Mouse (Mus musculus) monocyte, adult 2 months (primary cell): ENCODE results near the gene Olfr1302.

ENCODE experiments used
- DNase-seq, 2 experiments: peaks; one replicate each; pipeline ENCODE4 v3.0.0; 2022; ENCODE audit warnings: low spot score in 2 of 2, low read depth in 1 of 2

The Olfr1302 gene

DNA sequence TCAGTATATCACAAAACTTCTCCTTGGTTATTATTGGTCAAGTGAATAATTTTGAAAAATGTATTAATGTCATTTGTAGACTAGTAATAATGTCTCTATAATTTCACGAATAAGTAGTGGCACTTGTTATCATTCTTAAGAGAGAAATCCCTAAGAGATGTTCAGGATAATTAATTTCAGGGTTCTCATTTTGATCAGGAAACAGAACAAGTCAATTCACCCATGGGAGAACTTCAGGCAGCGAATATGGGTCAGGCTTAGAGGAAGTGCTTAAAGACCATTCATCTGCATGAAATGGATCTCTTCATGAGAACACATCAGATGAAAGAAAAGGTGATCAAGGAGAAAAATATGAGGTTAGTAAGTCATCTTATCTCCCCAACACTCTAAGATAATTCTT, at the start of gene Olfr1302:
Gene Olfr1302 (plus strand): TSS at position 301 of the 400 bp plus-strand sequence.
- no peak for DNase-seq

DNA sequence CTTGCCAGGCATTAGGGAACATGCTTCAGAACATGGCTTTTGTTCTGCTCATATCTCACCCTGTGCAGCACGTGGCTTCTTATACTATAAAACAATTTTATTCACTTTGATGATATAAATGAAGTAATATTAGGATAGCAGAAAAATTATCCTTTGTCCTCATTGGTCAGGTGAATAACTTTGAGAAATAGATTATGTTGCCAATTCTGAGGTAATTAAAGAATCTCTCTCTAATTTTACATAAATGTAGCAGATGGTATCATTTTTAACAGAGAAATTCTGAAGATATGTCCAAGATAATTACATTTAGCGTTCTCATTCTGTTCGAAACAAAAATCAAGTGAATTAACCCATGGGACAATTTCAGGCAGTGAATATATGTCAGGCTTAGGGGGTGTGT, 26.5 kb upstream of the Olfr1302 start, which contains the start of gene Olfr1301:
Gene Olfr1301 (plus strand): TSS at position 301 of the 400 bp plus-strand sequence.
- DNase-seq = no peak

DNA sequence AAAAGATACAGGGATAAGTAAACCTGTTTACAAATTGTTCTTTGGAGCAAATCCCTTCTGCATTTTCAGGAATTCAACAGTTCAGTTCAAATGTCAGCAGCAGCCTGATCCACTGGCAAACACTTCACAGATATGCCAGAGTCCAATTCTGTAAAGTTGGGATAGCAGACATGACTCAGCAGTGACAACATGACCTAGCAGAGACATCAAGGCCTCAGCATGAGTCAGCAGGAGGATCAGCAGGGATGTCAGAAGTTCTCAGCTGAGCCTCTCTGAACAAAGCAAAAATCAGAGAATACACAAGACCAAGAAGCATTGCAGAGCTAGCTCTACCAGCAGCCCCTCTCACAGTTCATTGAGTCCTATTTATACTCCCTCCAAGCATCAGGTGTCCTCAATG, 35.7 kb downstream of the Olfr1302 start:
- no peak for DNase-seq

DNA sequence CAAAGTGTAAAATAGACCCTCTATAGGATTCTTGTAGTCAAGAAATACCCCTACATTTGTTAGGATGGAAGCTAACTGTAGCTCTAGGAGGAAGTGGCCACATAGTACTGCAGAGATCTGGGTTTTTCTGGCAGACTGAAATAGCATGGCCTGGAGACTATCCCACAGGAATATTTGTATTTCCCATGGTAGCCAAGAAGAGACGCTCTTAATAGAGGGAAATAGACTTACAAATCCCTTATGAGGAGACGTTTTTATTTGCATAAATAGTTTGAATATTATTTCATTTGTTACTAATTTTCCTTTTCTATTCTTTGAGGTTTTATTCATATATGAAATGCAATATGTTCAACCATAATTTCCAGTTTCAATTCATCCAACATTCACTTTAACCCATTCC, 43.0 kb downstream of the Olfr1302 start, which contains the start of gene Olfr1303:
Gene Olfr1303 (minus strand): TSS at position 101 of the 400 bp plus-strand sequence.
- DNase-seq = no peak
